Mouse (Mus musculus): ENCODE measurements around the gene Klc4.

GRCm38 (mm10) chr17:46598963-46599362 is 46.9 kb downstream of the Klc4 start:
- no peak for TF ChIP-seq CTCF (IDR thresholded peaks at IDR 0.05; ENCODE audit: control insufficient read depth, insufficient read depth, insufficient read length)
- no peak for TF ChIP-seq USF1 (IDR thresholded peaks at IDR 0.05; ENCODE audit: low read depth)
- TF ChIP-seq MYOG (IDR thresholded peaks at IDR 0.05; ENCODE audit: control insufficient read depth, extremely low read depth, insufficient read length), result no peak
- TF ChIP-seq MAX (IDR thresholded peaks at IDR 0.05), result no peak
- no peak for TF ChIP-seq MYOD1 (IDR thresholded peaks at IDR 0.05; ENCODE audit: control insufficient read depth, insufficient read length, low read depth)
- no peak for TF ChIP-seq CEBPB (IDR thresholded peaks at IDR 0.05; ENCODE audit: low read depth)
- no peak for TF ChIP-seq FOSL1 (IDR thresholded peaks at IDR 0.05; ENCODE audit: insufficient read depth, low read length, poor library complexity, severe bottlenecking)

All from C2C12 (cell line).